Mouse (Mus musculus) limb, embryonic 11.5 days (tissue): ENCODE data around the gene Tnfrsf1a. TPM values are rescaled to one million over a fixed set of nuclear protein-coding genes. Genes with fewer than 3 reads are reported as not detected.

Experiments used
- polyA plus RNA-seq: library from polyadenylated mRNA; unstranded; fragments of >200 nt; fragmentation: Nextera tagmentation; extraction: Ambion mirVana; gene quantifications from 2 replicates; pipeline ENCODE4 v1.2.1, GENCODE M21; 2014

The Tnfrsf1a gene
- polyA plus RNA-seq, 1 experiment from 2014 or later: 45.4 TPM

Other genes starting within 250 kb of the Tnfrsf1a start
- 71.4 and 76.3 TPM in 2 replicates for gene Nop2, start 217.5 kb upstream of the Tnfrsf1a start, polyA plus RNA-seq
- gene Iffo1, start 204.1 kb upstream of the Tnfrsf1a start, polyA plus RNA-seq: 12.7 and 14.5 TPM in 2 replicates
- 2,642 and 2,787 TPM in 2 replicates for gene Gapdh, start 182.9 kb upstream of the Tnfrsf1a start, polyA plus RNA-seq
- gene Ncapd2, start 157.7 kb upstream of the Tnfrsf1a start, polyA plus RNA-seq: 181 and 182 TPM in 2 replicates
- gene Mrpl51, start 157.6 kb upstream of the Tnfrsf1a start, polyA plus RNA-seq: 216 and 218 TPM in 2 replicates
- gene Vamp1, start 133.8 kb upstream of the Tnfrsf1a start, polyA plus RNA-seq: 2.3 and 2.6 TPM in 2 replicates
- 0.82 and 0.87 TPM in 2 replicates for gene Tapbpl, start 117.5 kb upstream of the Tnfrsf1a start, polyA plus RNA-seq
- gene Cd27, start 112.4 kb upstream of the Tnfrsf1a start, polyA plus RNA-seq: 0.89 and 1.4 TPM in 2 replicates
- 0.35 TPM in 1 of 2 replicates, not detected in the other for gene Tuba3a, start 63.3 kb upstream of the Tnfrsf1a start, polyA plus RNA-seq
- 34.5 and 36.6 TPM in 2 replicates for gene Ltbr, start 35.5 kb upstream of the Tnfrsf1a start, polyA plus RNA-seq
- gene Scnn1a, start 28.7 kb upstream of the Tnfrsf1a start, polyA plus RNA-seq: 1.2 and 1.3 TPM in 2 replicates
- 0.13 and 0.27 TPM in 2 replicates for gene Plekhg6, start 31.4 kb downstream of the Tnfrsf1a start, polyA plus RNA-seq
- gene Cd9, start 145.4 kb downstream of the Tnfrsf1a start, polyA plus RNA-seq: 40.2 and 42.4 TPM in 2 replicates
- gene Vwf, start 197.4 kb downstream of the Tnfrsf1a start, polyA plus RNA-seq: 6.1 and 6.7 TPM in 2 replicates